Mouse (Mus musculus): ENCODE data around the gene Klc1. TPM values are rescaled to one million over a fixed set of nuclear protein-coding genes. Genes with fewer than 3 reads are reported as not detected.
A peak's percentile ranks its signal among the peaks of the same experiment; 100 is the strongest.

Gene Klc1
- polyA plus RNA-seq, 1 experiment from 2014 or later: 52.2 TPM

DNA sequence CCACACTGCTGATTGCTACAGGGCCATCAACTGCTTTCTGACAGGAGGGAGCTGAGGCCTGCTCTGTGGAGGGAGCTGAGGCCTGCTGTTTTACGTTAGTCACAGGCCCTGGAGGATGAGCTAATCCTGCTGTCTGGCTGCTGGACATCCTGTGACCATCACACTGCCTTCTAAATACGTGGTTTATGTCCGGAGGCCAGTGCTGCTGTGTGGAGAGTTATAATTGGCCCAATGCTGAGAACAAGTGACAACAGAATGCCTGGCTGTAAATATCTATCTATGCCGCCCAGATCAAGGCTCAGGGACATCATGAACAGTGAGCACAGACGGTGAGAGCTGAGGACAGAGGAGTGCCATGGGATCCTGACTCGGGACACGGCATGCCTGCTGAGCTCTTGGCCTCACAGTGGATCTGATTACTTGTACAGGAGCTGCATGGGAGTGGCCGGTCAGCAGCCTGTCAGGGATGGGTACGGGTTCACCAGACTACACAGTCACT lies 89.7 kb downstream of the Klc1 start:
- DNase-seq (ENCODE audit: low spot score): no peak

DNA sequence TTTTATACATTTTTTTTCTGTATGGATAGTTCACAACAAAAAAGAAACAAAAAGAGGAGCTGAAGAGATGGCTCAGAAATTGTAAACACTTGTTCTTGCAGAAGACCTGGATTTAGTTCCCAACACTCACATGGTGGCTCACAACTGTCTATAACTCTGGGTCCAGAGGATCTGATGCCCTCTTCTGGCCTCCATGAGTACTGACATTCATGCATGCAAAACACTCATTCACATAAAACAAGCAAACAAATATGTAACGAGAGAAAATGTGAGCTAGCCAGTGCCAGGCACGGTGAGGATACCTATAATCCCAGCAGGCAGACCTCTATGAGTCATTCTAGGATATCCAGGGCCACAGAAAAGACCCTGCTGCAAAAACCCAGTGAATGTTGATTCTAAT lies 92.6 kb downstream of the Klc1 start:
- peak; percentile 20 for DNase-seq (ENCODE audit: low spot score)

DNA sequence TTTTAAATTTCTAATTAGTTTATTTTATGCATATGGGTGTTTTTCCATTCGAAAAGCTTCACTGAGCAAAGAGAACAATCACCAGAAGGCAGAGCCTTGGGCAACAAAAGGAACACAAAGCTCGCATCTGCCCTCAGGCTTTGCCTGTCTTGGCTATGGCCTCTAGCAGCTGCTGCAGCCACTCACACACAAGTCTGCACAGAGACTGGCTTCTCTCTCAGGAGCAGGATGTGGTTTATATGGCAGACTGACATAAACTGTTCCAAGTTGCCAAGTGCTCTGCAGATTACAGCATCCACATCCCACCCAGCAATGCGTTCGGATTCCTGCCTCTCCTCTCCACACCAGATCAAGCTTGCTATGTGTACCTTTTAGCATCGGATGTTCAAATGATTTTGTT lies 93.1 kb downstream of the Klc1 start:
- DNase-seq (ENCODE audit: low spot score): peak; percentile 77

DNA sequence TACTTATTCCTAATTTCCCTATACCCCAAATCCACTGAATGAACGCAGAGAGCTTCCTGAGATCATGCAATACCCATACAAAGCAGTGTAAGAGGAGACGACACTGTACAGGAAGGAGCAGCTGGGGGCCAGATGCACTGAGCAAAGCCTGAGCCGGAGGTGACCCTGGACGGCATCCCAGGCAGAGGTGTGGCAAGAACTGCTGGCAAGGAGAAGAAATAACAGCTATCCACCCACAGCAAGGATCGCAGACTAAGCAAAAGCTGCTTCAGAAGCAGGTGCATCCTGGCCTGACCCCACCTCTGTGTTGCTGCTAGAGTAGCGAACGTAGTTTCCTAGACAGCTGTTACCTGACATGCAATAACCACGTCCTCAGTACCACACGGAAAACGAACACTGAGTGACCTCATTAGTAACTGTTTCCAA lies 94.4 kb downstream of the Klc1 start:
- DNase-seq (ENCODE audit: low spot score): peak; percentile 86

DNA sequence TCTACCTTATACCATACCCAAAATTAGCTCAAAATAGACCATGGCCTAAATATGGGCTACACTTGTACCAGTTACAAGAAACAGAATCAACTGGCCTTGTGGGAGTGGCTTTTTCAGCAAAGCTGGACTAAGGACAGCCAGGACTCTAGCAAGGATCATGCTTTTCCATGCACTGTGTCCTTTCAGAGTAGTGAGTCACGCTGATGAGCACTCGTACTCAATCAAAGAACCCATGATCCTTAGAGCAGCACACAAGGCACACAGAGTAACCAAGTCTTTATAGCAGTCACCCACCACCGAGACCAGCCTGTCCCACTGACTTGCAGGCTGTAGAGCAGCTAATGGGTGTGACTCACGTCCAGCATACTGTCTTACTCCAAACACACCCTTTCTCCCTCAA lies 94.9 kb downstream of the Klc1 start:
- no peak for DNase-seq (ENCODE audit: low spot score)

DNA sequence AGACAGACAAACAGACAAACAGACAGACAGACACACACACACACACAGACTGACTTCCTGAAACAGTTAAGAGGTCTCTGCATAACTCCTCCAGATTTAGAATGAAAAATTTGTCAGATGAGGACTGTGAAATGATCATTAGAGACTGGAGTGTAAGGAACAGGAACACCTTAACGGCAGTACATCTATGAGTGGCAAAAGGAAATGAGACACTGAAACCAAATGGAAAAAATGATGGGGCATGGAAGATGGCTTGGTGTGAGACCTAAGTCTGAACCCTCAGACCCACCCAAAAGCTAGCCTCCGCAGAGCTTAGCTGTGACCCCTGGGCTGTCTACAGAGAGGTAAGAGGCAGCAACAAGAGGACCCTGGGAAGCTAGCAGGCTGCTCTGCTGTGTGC lies 96.8 kb downstream of the Klc1 start:
- DNase-seq (ENCODE audit: low spot score): no peak

Other genes starting within 250 kb of the Klc1 start
- 660 and 662 TPM in 2 replicates for gene Eif5, start 220.8 kb upstream of the Klc1 start, polyA plus RNA-seq (2015; fragmentation: Nextera tagmentation; extraction: Ambion mirVana)
- gene Mark3, start 184.3 kb upstream of the Klc1 start, polyA plus RNA-seq (2015; fragmentation: Nextera tagmentation; extraction: Ambion mirVana): 25.5 and 35.1 TPM in 2 replicates
- 137 and 143 TPM in 2 replicates for gene Ckb, start 86.5 kb upstream of the Klc1 start, polyA plus RNA-seq (2015; fragmentation: Nextera tagmentation; extraction: Ambion mirVana)
- 9.8 and 12.0 TPM in 2 replicates for gene Trmt61a, start 80.7 kb upstream of the Klc1 start, polyA plus RNA-seq (2015; fragmentation: Nextera tagmentation; extraction: Ambion mirVana)
- 50.7 and 54.1 TPM in 2 replicates for gene Bag5, start 45.6 kb upstream of the Klc1 start, polyA plus RNA-seq (2015; fragmentation: Nextera tagmentation; extraction: Ambion mirVana)
- gene Apopt1, start 45.6 kb upstream of the Klc1 start, polyA plus RNA-seq (2015; fragmentation: Nextera tagmentation; extraction: Ambion mirVana): 60.1 and 66.6 TPM in 2 replicates
- 5.0 and 5.7 TPM in 2 replicates for gene Xrcc3, start 55.0 kb downstream of the Klc1 start, polyA plus RNA-seq (2015; fragmentation: Nextera tagmentation; extraction: Ambion mirVana)
- 73.7 and 76.6 TPM in 2 replicates for gene Zfyve21, start 55.3 kb downstream of the Klc1 start, polyA plus RNA-seq (2015; fragmentation: Nextera tagmentation; extraction: Ambion mirVana)
- gene Ppp1r13b, start 149.3 kb downstream of the Klc1 start, polyA plus RNA-seq (2015; fragmentation: Nextera tagmentation; extraction: Ambion mirVana): 17.0 and 18.3 TPM in 2 replicates
- 879 and 927 TPM in 2 replicates for gene Atp5mpl, start 208.1 kb downstream of the Klc1 start, polyA plus RNA-seq (2015; fragmentation: Nextera tagmentation; extraction: Ambion mirVana)
- 0.12 and 0.16 TPM in 2 replicates for gene Tdrd9, start 212.7 kb downstream of the Klc1 start, polyA plus RNA-seq (2015; fragmentation: Nextera tagmentation; extraction: Ambion mirVana)
- gene Rd3l, start 222.5 kb downstream of the Klc1 start, polyA plus RNA-seq (2015; fragmentation: Nextera tagmentation; extraction: Ambion mirVana): not detected in 2 replicates

Measured in thymus, postnatal 0 days (tissue).